Mouse (Mus musculus) megakaryocyte, embryonic 14.5 days (primary cell): ENCODE measurements around the gene Lsm8.

Experiments used
- FLI1 ChIP-seq: IDR thresholded peaks from 2 replicates; pipeline ENCODE4 v1.6.1; 2012; ENCODE audit warnings: low read length, inconsistent platforms, mixed read lengths
- GATA1 ChIP-seq: IDR thresholded peaks from 3 replicates; pipeline ENCODE4 v1.6.1; 2012; ENCODE audit warnings: mixed read lengths, low read length, inconsistent platforms, borderline replicate concordance

GRCm38 (mm10) chr6:18848051-18848701 is at the start of gene Lsm8:
- no peak for TF ChIP-seq FLI1
- TF ChIP-seq GATA1: no peak
